Mouse (Mus musculus) megakaryocyte progenitor cell, adult 5-6 weeks (primary cell): ENCODE measurements around the gene Mrpl18. TPM values are rescaled to one million over a fixed set of nuclear protein-coding genes. Genes with fewer than 3 reads are reported as not detected.
"Not testable (repeated sequence)": the region's sequence is repeated elsewhere in the genome, so short reads cannot be mapped to it uniquely, and the experiment has no call there.

Experiments used
- ATAC-seq: replicated peaks from 2 replicates; pipeline ENCODE4 v1.8.0; 2016; ENCODE audit warnings: mild to moderate bottlenecking, moderate TSS enrichment, inconsistent platforms; ENCODE audit not compliant: poor library complexity
- total RNA-seq, 2 experiments: library from RNA; stranded (forward) in 1 of 2; stranded (reverse) in 1 of 2; fragments of 157-497, 149-512 nt in 1 of 2; fragments of 200-1000 nt in 1 of 2; gene quantifications; 2 replicates each; pipeline versions ENCODE4 v1.2.3 to v1.2.4; 2015 to 2017

Gene Mrpl18
- total RNA-seq, 2 experiments from 2014 or later, result 168 to 213 TPM

- no peak for ATAC-seq
Measured at GRCm38 (mm10) chr17:12910391-12910790, 5.8 kb downstream of the Mrpl18 start.

GRCm38 (mm10) chr17:12909361-12910280, 6.5 kb downstream of the Mrpl18 start, which contains the start of gene Pnldc1:
Pnldc1 (minus strand) TSS chr17:12910230.
- no peak for ATAC-seq

DNA sequence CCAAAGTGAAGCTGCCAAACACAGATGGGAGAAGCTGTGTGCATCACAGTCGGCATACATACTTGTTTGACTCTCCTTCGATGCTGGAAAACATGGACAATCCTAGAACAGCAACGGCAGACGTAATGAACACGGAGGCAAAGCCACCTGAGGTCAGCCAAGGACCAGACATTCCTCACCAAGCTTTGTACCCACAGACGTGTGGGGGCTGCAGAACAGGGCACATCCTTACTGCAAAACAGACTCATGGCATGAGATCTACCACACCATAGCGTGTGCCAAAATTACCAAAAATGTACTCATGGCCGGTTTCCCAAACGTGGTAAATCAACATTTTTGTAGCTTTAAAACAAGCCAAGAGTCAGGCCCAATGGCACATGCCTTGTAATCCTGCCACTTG, 9.7 kb downstream of the Mrpl18 start:
- ATAC-seq, result no peak

GRCm38 (mm10) chr17:12905810-12906209, 10.3 kb downstream of the Mrpl18 start:
- no peak for ATAC-seq

DNA sequence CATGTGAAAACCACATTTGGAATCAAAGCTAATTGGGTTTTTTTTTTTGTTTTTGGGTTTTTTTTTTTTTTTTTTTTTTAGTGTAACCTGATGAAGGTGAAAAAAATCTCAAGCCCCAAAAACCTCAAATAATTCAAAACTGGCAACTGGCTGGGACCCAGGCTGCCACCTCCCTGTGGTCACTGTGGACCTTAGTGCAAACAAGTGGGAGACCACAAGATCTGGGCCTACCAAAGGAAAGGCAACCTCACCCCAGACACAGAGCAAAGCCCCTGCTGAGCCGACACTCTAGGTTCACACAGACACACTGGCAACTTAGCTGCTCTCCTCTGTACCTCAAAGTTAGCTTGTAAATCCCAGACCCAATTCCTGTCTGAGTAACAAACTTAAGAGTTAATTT, 11.8 kb downstream of the Mrpl18 start:
- ATAC-seq, result no peak

GRCm38 (mm10) chr17:12903372-12904333, 12.5 kb downstream of the Mrpl18 start:
- no peak for ATAC-seq

DNA sequence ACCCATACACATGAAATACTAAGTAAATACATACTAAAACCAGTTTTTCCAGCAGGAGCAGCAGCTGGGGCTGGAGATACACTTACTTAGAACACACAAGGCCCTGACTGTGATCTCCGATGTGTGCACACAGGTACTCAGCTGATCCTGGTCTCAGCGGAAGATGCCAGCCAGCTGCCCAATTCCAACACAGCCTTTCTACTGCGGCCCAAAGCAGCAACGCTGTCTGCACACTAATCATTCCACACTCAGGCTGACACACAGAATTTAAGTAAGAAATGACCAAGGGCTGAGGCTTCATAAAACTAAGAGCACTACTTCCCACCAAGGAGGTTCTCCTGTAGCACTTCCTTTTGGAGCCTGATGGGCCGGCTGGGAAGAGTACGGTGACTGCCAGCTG, 13.9 kb downstream of the Mrpl18 start:
- no peak for ATAC-seq

DNA sequence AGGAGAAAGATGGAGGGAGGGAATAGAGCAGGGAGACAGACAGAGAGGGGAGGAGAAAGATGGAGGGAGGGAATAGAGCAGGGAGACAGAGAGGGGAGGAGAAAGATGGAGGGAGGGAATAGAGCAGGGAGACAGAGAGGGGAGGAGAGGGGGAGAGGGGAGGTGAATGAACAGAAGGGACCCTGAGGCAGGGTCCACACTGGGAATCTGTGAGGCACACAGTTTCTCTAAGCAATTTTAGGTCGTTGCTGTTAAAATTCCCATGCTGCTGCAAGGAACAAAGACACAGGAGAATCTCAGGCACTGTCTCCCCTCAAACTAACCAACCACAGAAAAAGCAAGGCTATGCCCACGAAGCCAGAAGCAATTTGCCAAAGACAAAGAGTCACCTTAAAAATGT, 17.5 kb downstream of the Mrpl18 start:
- ATAC-seq, result not testable (repeated sequence)

DNA sequence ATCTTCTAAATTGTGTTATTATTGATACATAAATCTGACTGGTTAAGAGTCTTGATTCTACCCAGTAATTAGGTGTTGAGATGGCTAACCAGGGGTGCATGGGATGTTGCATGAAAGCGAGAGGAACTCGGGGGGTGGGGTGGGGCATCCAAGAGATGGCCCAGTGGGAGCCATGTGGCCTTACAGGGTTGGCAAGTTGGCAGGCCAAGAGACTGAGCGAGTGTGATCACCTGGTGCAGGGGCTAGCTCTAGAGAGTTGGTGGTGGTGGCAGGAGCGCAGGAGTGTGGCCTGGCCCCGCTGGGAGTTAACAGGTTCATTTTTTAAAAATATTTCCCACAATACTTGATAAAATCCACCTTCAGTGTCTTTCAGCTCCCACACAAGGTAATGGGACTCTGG, 18.5 kb downstream of the Mrpl18 start:
- ATAC-seq, result no peak

DNA sequence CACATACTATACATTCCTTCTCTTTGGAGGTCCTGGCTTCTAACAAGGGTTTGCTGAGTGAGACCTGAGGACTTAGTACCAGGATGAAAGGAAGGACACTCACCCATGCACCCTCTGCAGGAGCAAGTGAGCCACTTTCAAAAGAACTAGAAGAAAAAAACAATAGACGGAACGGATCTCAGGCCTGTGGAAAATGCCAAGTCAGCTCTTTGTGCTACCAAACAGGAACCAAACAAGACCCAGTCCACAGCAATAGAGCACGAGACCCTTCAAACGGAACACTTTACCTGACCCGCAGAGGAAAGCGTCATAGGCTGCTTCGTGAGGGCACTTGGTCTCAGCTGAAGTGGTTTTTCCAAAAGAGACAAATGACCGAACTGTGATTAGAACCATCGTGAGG, 24.1 kb downstream of the Mrpl18 start:
- ATAC-seq, result no peak

DNA sequence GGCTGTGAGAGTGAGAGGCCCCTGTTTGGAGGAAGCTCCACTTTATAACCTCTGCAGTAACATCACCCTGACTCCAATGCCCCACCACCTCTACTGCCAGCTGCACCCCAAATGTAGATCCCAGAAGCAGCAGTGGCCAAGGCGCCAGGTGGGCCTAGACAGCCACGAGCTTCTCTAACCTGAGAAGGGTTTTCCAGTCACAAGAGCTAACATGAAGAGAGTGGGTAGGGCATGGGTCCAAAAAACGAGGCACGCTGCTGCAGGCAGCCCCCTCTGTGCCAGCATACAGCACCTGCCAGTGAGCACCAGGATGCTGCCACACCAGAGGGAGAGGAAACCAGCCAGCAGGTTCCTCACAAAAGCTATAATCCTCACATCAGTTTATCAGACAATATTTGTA, 25.1 kb downstream of the Mrpl18 start:
- ATAC-seq, result no peak

GRCm38 (mm10) chr17:12887021-12887775, 28.9 kb downstream of the Mrpl18 start:
- ATAC-seq, result no peak

DNA sequence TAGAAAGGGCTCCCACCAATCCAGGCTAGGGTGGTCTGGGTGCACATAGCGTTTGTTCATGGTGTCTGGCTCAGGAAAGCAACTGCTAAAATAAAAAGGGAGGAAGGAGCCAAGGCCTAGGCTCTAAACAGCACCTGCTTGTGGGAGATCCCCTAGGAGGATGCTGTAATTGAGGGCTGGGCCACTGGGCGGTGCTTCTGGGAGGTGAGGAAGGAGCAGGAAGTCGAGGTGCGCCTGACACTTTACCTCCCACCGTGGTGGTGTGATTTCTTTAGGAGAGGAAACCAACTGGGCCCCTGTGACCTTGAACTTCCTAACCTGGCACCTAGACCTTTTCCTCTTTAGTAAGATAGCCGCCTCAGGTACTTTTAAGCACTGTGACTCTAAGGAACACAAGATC, 29.5 kb downstream of the Mrpl18 start:
- ATAC-seq, result 0 out of 2 replicates have a peak, but pooled peaks have one; percentile 50

- ATAC-seq, result no peak
Measured at GRCm38 (mm10) chr17:12881216-12881615, 34.9 kb downstream of the Mrpl18 start.

DNA sequence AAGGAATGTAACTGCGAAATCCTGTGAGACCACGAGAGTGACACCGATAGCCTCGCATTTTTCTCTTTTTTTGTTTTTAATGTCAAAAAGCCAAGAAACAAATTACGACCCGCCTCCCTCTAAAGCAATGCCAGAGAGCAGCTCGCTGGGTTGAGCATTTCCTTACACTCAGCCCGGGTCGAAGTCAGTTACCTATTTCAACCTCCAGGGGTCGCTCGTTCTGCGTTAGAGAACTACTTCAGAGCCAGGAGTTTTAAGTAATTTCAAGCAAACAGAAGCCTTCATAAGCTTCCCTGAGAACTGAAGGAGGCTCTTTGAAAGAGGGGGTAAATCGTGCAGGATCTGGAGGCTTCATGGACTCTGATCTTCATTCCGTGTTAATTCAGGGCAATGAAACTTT, 36.0 kb downstream of the Mrpl18 start:
- ATAC-seq, result peak; percentile 93

DNA sequence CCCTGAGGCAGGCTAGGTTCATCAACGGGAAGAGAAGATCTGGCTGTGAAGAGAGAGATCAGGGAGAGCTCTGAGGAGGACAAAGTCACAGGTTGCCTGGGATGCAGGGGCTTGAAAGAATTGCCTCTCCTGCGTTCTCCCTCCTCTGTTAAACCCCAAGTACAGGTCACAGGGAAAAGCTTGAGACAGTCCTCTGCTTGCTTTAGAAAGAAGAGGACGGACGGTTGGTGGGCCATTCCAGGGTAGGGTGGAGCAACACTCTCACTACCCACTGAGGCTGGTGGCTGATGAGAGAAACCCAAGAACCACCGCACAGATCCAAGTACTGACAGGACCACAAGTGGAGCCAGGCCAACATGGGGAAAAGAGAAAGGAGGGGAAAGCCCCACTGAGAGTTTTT, 40.4 kb downstream of the Mrpl18 start, which contains the start of gene Mrgprh:
Gene Mrgprh, plus strand, starts transcription at position 301 of the 400 bp plus-strand sequence.
- ATAC-seq, result no peak

GRCm38 (mm10) chr17:12872275-12873028, 43.7 kb downstream of the Mrpl18 start:
- ATAC-seq, result 0 out of 2 replicates have a peak, but pooled peaks have one; percentile 9

- no peak; the same call in 1 of the 2 replicates for ATAC-seq
Measured at GRCm38 (mm10) chr17:12868640-12869039, 47.5 kb downstream of the Mrpl18 start.

GRCm38 (mm10) chr17:12868043-12868442, 48.1 kb downstream of the Mrpl18 start, which contains the start of gene Mas1:
Mas1 (minus strand) TSS chr17:12868143.
- no peak for ATAC-seq

DNA sequence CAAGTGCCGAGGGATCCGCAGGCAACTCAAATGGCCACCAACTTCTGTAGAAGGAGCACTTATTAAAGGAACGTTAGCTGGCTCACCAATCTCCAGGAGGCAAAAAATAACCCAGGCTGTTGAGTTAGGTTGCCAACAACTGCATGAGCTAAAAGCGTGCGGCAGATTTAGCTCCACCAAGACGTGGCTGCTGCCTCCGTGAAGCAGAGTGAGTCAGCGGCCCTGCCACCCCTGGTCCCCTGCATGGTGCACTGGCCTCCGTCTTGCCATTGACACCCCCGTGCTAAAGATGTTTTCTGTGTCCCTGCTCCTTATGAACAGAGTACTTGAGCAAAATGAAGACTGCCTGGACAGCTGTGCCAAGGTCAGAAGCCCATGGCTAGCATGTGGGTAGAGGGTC, 49.3 kb downstream of the Mrpl18 start:
- ATAC-seq, result no peak
